Mouse (Mus musculus): ENCODE data around the gene Atp5d. TPM values are rescaled to one million over a fixed set of nuclear protein-coding genes. Genes with fewer than 3 reads are reported as not detected.

Gene Atp5d
- polyA plus RNA-seq, 1 experiment from 2014 or later = 475 TPM

- Histone ChIP-seq H3K27me3 (replicated peaks; ENCODE audit: control insufficient read depth, insufficient read depth, low read length) (no peaks in the 10 kb centered on the region), H3K9ac (ENCODE audit: low read depth, low read length) (no peak overlapping the region), H3K9me3 (ENCODE audit: control insufficient read depth, low read length) (no peaks in the 10 kb centered on the region), H3K36me3 (ENCODE audit: control insufficient read depth, insufficient read depth, low read length) (peaks cover 39% of the 10 kb centered on the region), H3K4me2 (ENCODE audit: low read depth, low read length) (no peak overlapping the region), H3K4me3 (ENCODE audit: low read depth, low read length) (no peak overlapping the region), H3K27ac (replicated peaks; ENCODE audit: low read depth, low read length) (0 out of 2 replicates have a peak overlapping the region, but pooled peaks have one; percentile 22), H3K4me1 (ENCODE audit: control insufficient read depth, insufficient read depth, low read length) (0 out of 2 replicates have a peak, but pooled peaks cover 4% of the 10 kb centered on the region)
- DNase-seq (ENCODE audit: low spot score) = no peak
- 95% methylated on average over 4 of the region's 6 CpGs for WGBS
- ATAC-seq (ENCODE audit: low read depth) = no peak
These were observed 7.5 kb downstream of the Atp5d start for GRCm38 (mm10) chr10:80145896-80146295.

DNA sequence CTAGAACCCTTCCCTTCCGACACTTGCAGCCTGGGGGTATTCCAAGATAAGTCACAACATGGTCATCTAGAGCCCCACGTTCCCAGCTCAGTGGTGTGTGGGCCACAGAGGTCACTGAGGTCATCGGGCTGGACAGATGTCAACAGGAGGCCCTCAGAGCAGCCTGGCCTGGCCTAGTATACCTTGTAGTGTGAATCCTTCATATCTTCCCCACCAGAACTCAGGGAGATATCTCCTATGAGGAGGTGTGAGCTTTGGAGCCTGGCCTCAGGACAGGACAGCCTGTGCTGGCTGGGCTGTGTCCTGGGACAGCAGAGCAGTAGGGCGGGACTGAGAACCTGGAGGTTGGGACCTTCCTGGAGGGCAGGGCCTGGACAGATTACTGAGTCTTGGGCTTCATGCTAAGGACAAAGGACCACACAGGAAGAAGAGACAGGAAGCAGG, 8.2 kb downstream of the Atp5d start:
- H3K9ac ChIP-seq (ENCODE audit: low read depth, low read length) = no peak overlapping the region; the same call in 1 of the 2 replicates
- H3K4me1 ChIP-seq (ENCODE audit: control insufficient read depth, insufficient read depth, low read length) = 0 out of 2 replicates have a peak, but pooled peaks cover 4% of the 10 kb centered on the region
- H3K27ac ChIP-seq (replicated peaks; ENCODE audit: low read depth, low read length) = 0 out of 2 replicates have a peak overlapping the region, but pooled peaks have one; percentile 22
- H3K9me3 ChIP-seq (ENCODE audit: control insufficient read depth, low read length) = no peaks in the 10 kb centered on the region
- WGBS = 67% methylated on average over 4 of the region's 4 CpGs
- no peak for ATAC-seq (ENCODE audit: low read depth)
- peaks cover 44% of the 10 kb centered on the region for H3K36me3 ChIP-seq (ENCODE audit: control insufficient read depth, insufficient read depth, low read length)
- H3K4me2 ChIP-seq (ENCODE audit: low read depth, low read length) = no peak overlapping the region
- no peak for DNase-seq (ENCODE audit: low spot score)
- H3K4me3 ChIP-seq (ENCODE audit: low read depth, low read length) = no peak overlapping the region
- H3K27me3 ChIP-seq (replicated peaks; ENCODE audit: control insufficient read depth, insufficient read depth, low read length) = no peaks in the 10 kb centered on the region

- Histone ChIP-seq H3K4me1 (ENCODE audit: control insufficient read depth, insufficient read depth, low read length) (peaks cover 8% of the 10 kb centered on the region), H3K36me3 (ENCODE audit: control insufficient read depth, insufficient read depth, low read length) (peaks cover 50% of the 10 kb centered on the region), H3K27ac (replicated peaks; ENCODE audit: low read depth, low read length) (peak overlapping the region; percentile 98), H3K27me3 (replicated peaks; ENCODE audit: control insufficient read depth, insufficient read depth, low read length) (no peaks in the 10 kb centered on the region), H3K4me2 (ENCODE audit: low read depth, low read length) (peak overlapping the region; percentile 93), H3K4me3 (ENCODE audit: low read depth, low read length) (peak overlapping the region; percentile 85), H3K9me3 (ENCODE audit: control insufficient read depth, low read length) (no peaks in the 10 kb centered on the region), H3K9ac (ENCODE audit: low read depth, low read length) (peak overlapping the region; percentile 89; the same call in 1 of the 2 replicates)
- WGBS = 75% methylated on average over 5 of the region's 5 CpGs
- no peak for ATAC-seq (ENCODE audit: low read depth)
- no peak for DNase-seq (ENCODE audit: low spot score)
These were observed 8.8 kb downstream of the Atp5d start for GRCm38 (mm10) chr10:80147146-80147718.

GRCm38 (mm10) chr10:80147719-80148601, 9.5 kb downstream of the Atp5d start, which contains the start of gene Midn:
Gene Midn, plus strand, starts transcription at chr10:80148272.
- peak; percentile 93 for DNase-seq (ENCODE audit: low spot score)
- Histone ChIP-seq H3K9me3 (ENCODE audit: control insufficient read depth, low read length) (no peaks in the 10 kb centered on the region), H3K4me1 (ENCODE audit: control insufficient read depth, insufficient read depth, low read length) (peaks cover 12% of the 10 kb centered on the region), H3K4me3 (ENCODE audit: low read depth, low read length) (peak within 1 kb of the TSS; percentile 85), H3K4me2 (ENCODE audit: low read depth, low read length) (peak within 1 kb of the TSS; percentile 93), H3K27me3 (replicated peaks; ENCODE audit: control insufficient read depth, insufficient read depth, low read length) (no peaks in the 10 kb centered on the region), H3K9ac (ENCODE audit: low read depth, low read length) (peak within 1 kb of the TSS; percentile 89), H3K36me3 (ENCODE audit: control insufficient read depth, insufficient read depth, low read length) (peaks cover 56% of the 10 kb centered on the region), H3K27ac (replicated peaks; ENCODE audit: low read depth, low read length) (peak within 1 kb of the TSS; percentile 98)
- 0% methylated on average over 22 of the region's 42 CpGs for WGBS
- ATAC-seq (ENCODE audit: low read depth) = peak; percentile 39

GRCm38 (mm10) chr10:80148610-80149290, 10.3 kb downstream of the Atp5d start:
- Histone ChIP-seq H3K27me3 (replicated peaks; ENCODE audit: control insufficient read depth, insufficient read depth, low read length) (no peaks in the 10 kb centered on the region), H3K4me1 (ENCODE audit: control insufficient read depth, insufficient read depth, low read length) (peaks cover 12% of the 10 kb centered on the region), H3K36me3 (ENCODE audit: control insufficient read depth, insufficient read depth, low read length) (peaks cover 60% of the 10 kb centered on the region), H3K27ac (replicated peaks; ENCODE audit: low read depth, low read length) (peak overlapping the region; percentile 98), H3K9ac (ENCODE audit: low read depth, low read length) (peak overlapping the region; percentile 89), H3K9me3 (ENCODE audit: control insufficient read depth, low read length) (no peaks in the 10 kb centered on the region), H3K4me2 (ENCODE audit: low read depth, low read length) (peak overlapping the region; percentile 93), H3K4me3 (ENCODE audit: low read depth, low read length) (peak overlapping the region; percentile 85)
- WGBS = under 1% methylated on average over 28 of the region's 57 CpGs
- ATAC-seq (ENCODE audit: low read depth) (peak; percentile 35), DNase-seq (ENCODE audit: low spot score) (peak; percentile 96)

DNA sequence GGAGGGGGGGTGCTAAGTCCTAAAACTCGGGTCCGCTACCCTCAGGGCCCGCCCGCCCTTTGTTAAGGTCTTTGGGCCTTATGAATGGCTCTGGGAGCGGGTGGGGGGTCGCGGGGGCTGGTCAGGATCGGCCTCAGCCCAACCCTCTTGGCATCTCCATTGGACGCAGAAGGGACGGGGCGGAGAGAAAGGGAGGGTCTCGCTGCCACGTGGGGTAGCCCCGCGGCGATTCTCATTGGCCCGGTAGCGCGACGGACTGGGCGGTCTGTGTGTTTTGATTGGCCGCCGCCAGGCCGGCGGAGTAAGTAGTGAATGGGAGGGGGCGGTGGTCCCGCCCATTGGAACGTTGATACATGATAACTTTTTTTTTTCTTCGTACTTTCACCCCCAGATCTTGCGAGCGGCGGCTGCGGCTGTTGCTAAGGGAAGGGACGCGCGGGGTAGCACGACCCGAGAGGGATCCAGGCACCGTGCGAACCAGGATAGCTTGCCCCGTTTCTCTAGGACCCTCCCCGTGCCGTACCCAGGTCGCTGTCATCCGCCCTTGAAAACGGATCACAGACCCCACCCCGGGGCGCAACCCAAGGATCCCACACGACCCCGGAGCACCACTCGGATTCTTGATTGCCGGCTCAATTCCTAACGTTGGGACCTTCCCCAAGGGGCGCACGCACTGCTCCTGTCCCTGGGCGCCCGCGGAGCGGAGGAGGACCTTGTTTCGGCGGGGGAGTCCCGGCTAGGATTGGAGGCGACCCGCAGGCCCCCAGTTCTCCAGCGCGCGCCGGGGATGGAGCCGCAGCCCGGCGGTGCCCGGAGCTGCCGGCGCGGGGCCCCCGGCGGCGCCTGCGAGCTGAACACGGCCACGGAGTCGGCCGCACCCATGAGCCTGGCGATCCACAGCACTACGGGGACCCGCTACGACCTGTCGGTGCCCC, 11.1 kb downstream of the Atp5d start:
- peak overlapping the region; percentile 93 for H3K4me2 ChIP-seq (ENCODE audit: low read depth, low read length)
- peaks cover 60% of the 10 kb centered on the region for H3K36me3 ChIP-seq (ENCODE audit: control insufficient read depth, insufficient read depth, low read length)
- no peaks in the 10 kb centered on the region for H3K9me3 ChIP-seq (ENCODE audit: control insufficient read depth, low read length)
- H3K27me3 ChIP-seq (replicated peaks; ENCODE audit: control insufficient read depth, insufficient read depth, low read length) = no peaks in the 10 kb centered on the region
- DNase-seq (ENCODE audit: low spot score) (peak; percentile 99), ATAC-seq (ENCODE audit: low read depth) (peak; percentile 81)
- 0% methylated on average over 38 of the region's 88 CpGs for WGBS
- peaks cover 12% of the 10 kb centered on the region for H3K4me1 ChIP-seq (ENCODE audit: control insufficient read depth, insufficient read depth, low read length)
- peak overlapping the region; percentile 85 for H3K4me3 ChIP-seq (ENCODE audit: low read depth, low read length)
- peak overlapping the region; percentile 98 for H3K27ac ChIP-seq (replicated peaks; ENCODE audit: low read depth, low read length)
- peak overlapping the region; percentile 98 for H3K9ac ChIP-seq (ENCODE audit: low read depth, low read length)

- ATAC-seq (ENCODE audit: low read depth) (no peak), DNase-seq (ENCODE audit: low spot score) (peak; percentile 81)
- Histone ChIP-seq H3K4me1 (ENCODE audit: control insufficient read depth, insufficient read depth, low read length) (peaks cover 18% of the 10 kb centered on the region), H3K4me2 (ENCODE audit: low read depth, low read length) (peak overlapping the region; percentile 93), H3K27me3 (replicated peaks; ENCODE audit: control insufficient read depth, insufficient read depth, low read length) (no peaks in the 10 kb centered on the region), H3K9ac (ENCODE audit: low read depth, low read length) (peak overlapping the region; percentile 98), H3K36me3 (ENCODE audit: control insufficient read depth, insufficient read depth, low read length) (peaks cover 60% of the 10 kb centered on the region), H3K9me3 (ENCODE audit: control insufficient read depth, low read length) (no peaks in the 10 kb centered on the region), H3K4me3 (ENCODE audit: low read depth, low read length) (peak overlapping the region; percentile 85), H3K27ac (replicated peaks; ENCODE audit: low read depth, low read length) (peak overlapping the region; percentile 98)
- WGBS = under 1% methylated on average over 32 of the region's 71 CpGs
These were observed 12.1 kb downstream of the Atp5d start for GRCm38 (mm10) chr10:80150226-80151210.

Measured in embryonic facial prominence, embryonic 14.5 days (tissue).